Mouse (Mus musculus): Measurements from ENCODE around the gene Tomm70a.

Tomm70a gene

DNA sequence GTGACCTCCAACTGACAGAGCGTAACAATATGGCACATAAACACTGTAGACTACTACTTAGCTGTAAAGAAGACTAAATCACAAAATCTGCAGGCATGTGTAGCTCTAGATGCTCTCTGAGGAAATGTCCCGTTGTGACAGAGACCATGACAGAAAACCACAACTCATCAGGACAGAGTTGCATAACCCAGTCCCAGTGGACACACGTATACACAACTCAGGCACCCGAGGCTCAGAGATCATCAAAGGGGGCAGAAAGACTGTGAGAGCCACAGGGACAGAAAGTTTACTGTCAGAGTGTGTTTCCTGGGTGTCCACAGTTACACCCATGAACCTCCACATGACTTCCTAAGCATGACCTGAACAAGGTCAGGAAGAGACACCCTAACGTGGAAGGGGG is 75.1 kb downstream of the Tomm70a start:
- no peak for DNase-seq

DNA sequence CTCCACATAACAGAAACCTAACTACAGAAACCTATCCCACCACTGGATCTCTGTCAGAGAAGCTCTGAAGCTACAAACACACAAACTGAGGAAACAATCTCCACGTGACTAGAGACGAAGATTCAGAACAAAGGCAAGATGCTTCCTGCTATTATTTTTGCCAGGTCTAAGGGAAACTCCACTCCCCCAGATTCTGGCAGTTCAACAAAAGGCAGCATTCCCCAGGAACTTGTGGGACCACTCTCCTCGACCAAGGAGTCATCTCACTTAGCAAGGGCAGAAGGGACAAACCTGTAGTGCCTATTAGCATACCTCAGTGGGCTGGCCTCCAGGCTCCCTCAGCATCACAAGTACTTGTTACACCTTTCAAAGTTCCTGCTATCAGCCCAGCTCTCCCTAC is 75.8 kb downstream of the Tomm70a start:
- DNase-seq, result no peak
